Mouse (Mus musculus) midbrain, embryonic 15.5 days (tissue): Measurements from ENCODE around the gene Wap. TPM values are rescaled to one million over a fixed set of nuclear protein-coding genes. Genes with fewer than 3 reads are reported as not detected.

Experiments
- ATAC-seq: fragments of 200-750 bp; cut with Nextera tagmentation; replicated peaks from 2 replicates; pipeline ENCODE4 v1.8.0; 2017; ENCODE audit warnings: moderate TSS enrichment
- H3K27ac ChIP-seq: fragments of 300-500 bp; sonication (generic); 2 replicates; pipeline ENCODE4 v1.5.1; 2015; ENCODE audit warnings: mild to moderate bottlenecking, inconsistent platforms
- H3K27me3 ChIP-seq: fragments of 300-500 bp; sonication (generic); replicated peaks from 2 replicates; pipeline ENCODE4 v1.6.1; 2015; ENCODE audit warnings: inconsistent platforms
- H3K36me3 ChIP-seq: fragments of 300-500 bp; sonication (generic); replicated peaks from 2 replicates; pipeline ENCODE4 v1.6.1; 2015; ENCODE audit warnings: inconsistent platforms
- H3K4me1 ChIP-seq: fragments of 300-500 bp; sonication (generic); 2 replicates; pipeline ENCODE4 v1.6.1; 2015; ENCODE audit warnings: inconsistent platforms
- H3K4me2 ChIP-seq: fragments of 300-500 bp; sonication (generic); 2 replicates; pipeline ENCODE4 v1.6.1; 2015; ENCODE audit warnings: inconsistent platforms, mild to moderate bottlenecking, moderate library complexity
- H3K4me3 ChIP-seq: fragments of 300-500 bp; sonication (generic); 2 replicates; pipeline ENCODE4 v1.5.1; 2015; ENCODE audit warnings: mild to moderate bottlenecking, inconsistent platforms
- H3K9ac ChIP-seq: fragments of 300-500 bp; sonication (generic); 2 replicates; pipeline ENCODE4 v1.6.1; 2015; ENCODE audit warnings: mild to moderate bottlenecking, inconsistent platforms
- H3K9me3 ChIP-seq: fragments of 300-500 bp; sonication (generic); 2 replicates; pipeline ENCODE4 v1.6.1; 2016; ENCODE audit warnings: inconsistent platforms
- WGBS: fragments of 180-500 bp; shearing (Covaris S2); methylation state at CpG from one replicate; pipeline ENCODE4 v1.1.7; 2015; ENCODE audit warnings: mixed read lengths; 5-methylcytosine and 5-hydroxymethylcytosine counted together
- polyA plus RNA-seq: library from polyadenylated mRNA; unstranded; fragments of >200 nt; fragmentation: Nextera tagmentation; extraction: Ambion mirVana; gene quantifications from 2 replicates; pipeline ENCODE4 v1.2.1, GENCODE M21; 2015

The Wap gene
- polyA plus RNA-seq, 1 experiment from 2014 or later = not detected

DNA sequence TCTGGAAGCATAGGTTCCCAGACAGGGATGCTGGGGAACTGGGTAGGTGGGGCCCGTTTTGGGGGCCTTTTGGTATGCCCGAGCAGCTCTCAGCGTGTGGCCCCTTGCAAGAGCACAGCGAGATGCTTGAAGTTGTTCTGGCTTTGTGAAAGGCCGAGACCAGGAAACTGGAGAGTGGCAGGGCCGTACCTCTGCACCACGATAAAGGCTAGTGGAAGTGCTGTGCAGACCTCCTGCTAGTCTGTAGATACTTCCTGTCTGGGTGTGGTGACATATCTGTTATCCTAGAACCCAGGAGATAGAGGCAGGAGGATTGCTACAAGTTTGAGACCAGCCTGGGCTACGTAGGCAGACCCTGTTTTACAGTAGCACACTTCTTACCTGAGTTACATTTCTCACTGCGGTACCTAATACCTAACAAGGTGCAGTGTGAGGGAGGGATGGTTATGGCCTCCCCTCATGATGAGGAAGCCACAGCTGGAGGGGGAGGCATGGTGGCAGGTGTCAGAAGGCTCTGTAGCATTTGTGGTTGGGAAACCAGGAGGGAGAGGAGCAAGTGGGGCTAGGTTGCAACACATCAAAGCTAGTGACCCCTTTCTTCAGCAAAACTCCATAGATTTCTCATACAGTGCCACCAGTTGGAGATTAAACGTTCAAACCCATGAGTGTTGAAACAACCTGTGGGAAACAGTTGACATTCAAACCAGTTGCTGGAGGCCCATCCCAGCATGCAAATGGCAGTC is 47.3 kb downstream of the Wap start:
- no peak for ATAC-seq
- Histone ChIP-seq H3K27me3 (no peaks in the 10 kb centered on the region), H3K9ac (no peak overlapping the region), H3K27ac (no peak overlapping the region), H3K4me3 (no peak overlapping the region), H3K9me3 (no peaks in the 10 kb centered on the region), H3K4me1 (no peaks in the 10 kb centered on the region), H3K36me3 (peaks cover 8% of the 10 kb centered on the region), H3K4me2 (no peak overlapping the region)
- WGBS = 83% methylated on average over 10 of the region's 10 CpGs

DNA sequence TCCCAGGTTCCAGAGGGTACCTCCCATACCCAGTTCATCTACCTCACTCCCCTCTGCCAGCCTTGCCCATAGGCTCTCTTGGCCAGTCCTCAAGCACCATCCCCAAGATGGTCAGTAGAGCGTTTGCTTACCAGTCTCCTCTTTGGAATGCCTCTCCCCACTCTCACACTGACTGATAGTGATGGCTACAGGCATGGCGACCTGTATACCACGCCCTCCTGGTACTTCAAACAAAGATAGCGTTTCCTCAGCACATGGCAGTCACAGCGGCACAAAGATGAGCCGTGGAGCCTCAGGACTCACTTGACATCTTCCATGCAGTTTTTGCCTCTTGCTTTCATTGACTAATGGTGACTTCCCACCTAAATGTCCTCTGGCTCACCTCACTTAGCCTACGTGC is 48.6 kb downstream of the Wap start:
- no peaks in the 10 kb centered on the region for H3K4me1 ChIP-seq
- no peaks in the 10 kb centered on the region for H3K27me3 ChIP-seq
- H3K9ac ChIP-seq = no peak overlapping the region
- no peak overlapping the region for H3K27ac ChIP-seq
- 93% methylated on average over 7 of the region's 7 CpGs for WGBS
- H3K36me3 ChIP-seq = peaks cover 8% of the 10 kb centered on the region
- H3K9me3 ChIP-seq = no peaks in the 10 kb centered on the region
- no peak for ATAC-seq
- H3K4me2 ChIP-seq = no peak overlapping the region
- H3K4me3 ChIP-seq = no peak overlapping the region

DNA sequence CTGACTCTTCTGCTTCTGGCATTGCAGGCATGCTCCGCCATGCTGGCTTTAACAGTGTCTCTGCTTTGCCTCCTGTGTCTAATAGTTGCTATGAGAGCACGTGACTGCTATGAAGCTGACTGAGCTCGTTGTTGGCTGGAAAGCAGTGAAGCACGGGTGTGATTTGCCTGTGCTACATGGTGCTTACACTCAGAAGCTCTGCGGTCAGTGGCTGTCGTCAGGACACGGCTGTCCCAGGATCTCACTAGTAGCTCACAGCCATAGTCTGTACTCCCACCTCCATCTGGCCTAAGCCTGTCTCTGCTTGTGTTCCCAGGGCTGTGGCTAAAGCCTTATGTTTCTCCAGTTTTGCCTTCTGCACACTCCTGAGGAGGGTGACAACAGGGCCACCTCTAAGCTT is 50.1 kb downstream of the Wap start:
- WGBS = 93% methylated on average over 7 of the region's 7 CpGs
- no peaks in the 10 kb centered on the region for H3K4me1 ChIP-seq
- no peak overlapping the region for H3K4me2 ChIP-seq
- no peak overlapping the region for H3K9ac ChIP-seq
- no peaks in the 10 kb centered on the region for H3K27me3 ChIP-seq
- H3K9me3 ChIP-seq = no peaks in the 10 kb centered on the region
- ATAC-seq = no peak
- H3K4me3 ChIP-seq = no peak overlapping the region
- H3K36me3 ChIP-seq = peaks cover 8% of the 10 kb centered on the region
- no peak overlapping the region for H3K27ac ChIP-seq

DNA sequence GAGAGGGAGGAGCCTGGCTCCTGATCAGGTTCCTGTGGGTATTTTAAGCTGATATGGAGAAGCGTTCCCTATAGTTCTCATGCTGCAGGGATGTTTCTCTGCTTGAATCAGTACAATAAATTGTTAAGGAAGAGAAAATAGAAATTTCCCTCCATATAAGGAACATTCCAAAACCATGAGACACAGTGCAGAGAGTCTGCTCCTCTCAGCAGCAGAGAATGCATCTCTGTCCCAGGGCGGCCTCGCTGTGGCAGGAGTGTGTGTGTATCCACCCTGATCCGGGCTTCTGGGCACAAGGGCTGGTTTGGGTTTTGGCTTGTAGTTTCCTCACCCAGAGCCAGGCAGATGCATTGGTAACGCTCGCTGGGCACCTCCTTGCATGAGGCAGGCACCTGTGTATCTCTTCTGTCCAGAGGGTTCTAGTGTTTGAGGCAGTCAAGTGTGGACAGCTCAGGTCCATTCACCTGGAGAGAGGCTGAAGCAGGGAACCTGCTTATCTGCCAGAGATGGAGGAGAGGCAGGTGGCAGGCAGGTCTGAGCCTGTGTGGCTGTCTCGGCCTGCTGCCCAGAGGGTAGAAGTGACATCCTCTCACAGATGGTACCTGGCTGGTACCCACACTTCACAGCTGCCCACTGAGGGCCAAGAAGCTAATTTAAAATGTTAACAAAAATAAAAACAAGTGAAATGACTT is 51.0 kb downstream of the Wap start:
- Histone ChIP-seq H3K27ac (no peak overlapping the region), H3K27me3 (no peaks in the 10 kb centered on the region), H3K4me3 (no peak overlapping the region), H3K9ac (no peak overlapping the region), H3K4me1 (no peaks in the 10 kb centered on the region), H3K4me2 (no peak overlapping the region), H3K36me3 (no peaks in the 10 kb centered on the region; the same call in 1 of the 2 replicates), H3K9me3 (no peaks in the 10 kb centered on the region)
- no peak for ATAC-seq
- 96% methylated on average over 7 of the region's 7 CpGs for WGBS

DNA sequence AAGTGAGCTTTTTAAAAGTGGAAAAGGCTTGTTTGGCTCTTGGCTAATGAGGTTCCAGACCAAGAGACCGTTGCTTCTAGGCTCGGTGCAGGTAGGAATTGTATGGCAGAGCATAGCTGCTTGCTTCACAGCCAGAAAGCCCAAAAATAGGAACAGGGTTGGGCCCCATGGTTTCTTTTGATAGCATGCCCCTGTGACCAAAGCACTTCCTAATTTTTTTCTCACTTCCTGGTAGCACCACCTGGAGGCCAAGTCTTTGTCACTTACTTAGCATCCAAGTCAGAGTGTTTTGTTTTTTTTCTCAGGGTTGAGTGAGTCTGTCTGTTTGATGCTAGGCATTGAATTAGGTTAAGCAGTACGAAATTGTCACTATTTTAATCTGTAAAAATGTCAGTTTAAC is 51.8 kb downstream of the Wap start:
- ATAC-seq = no peak
- 94% methylated on average over 3 of the region's 3 CpGs for WGBS
- Histone ChIP-seq H3K27ac (no peak overlapping the region), H3K27me3 (no peaks in the 10 kb centered on the region), H3K4me1 (no peaks in the 10 kb centered on the region), H3K36me3 (no peaks in the 10 kb centered on the region; the same call in 1 of the 2 replicates), H3K9ac (no peak overlapping the region), H3K9me3 (no peaks in the 10 kb centered on the region), H3K4me2 (no peak overlapping the region), H3K4me3 (no peak overlapping the region)

DNA sequence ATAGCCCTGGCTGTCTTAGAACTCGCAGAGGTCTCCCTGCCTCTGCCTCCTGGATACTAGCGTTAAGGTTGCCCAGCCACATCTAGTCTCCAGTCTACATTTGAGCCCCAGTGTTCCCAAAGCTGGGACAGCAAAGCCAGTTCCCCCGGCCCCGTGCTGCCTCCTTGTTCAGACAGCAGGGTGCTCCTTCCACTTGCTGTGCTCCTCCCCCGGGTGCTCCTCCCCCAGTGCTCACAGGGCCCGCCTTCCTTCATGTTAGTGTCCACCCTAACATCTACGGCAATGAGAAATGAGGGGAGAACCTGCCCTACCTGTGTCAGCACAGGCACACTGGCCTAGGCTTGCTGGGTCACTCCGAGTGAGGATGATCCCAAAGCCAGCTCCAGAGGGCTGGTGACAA is 52.7 kb downstream of the Wap start:
- no peak overlapping the region for H3K9ac ChIP-seq
- no peak for ATAC-seq

More for the DNA sequence above, 52.7 kb downstream of the Wap start:
- WGBS = 93% methylated on average over 8 of the region's 8 CpGs
- H3K27me3 ChIP-seq = no peaks in the 10 kb centered on the region
- no peak overlapping the region for H3K27ac ChIP-seq
- H3K9me3 ChIP-seq = no peaks in the 10 kb centered on the region
- no peaks in the 10 kb centered on the region for H3K4me1 ChIP-seq
- no peaks in the 10 kb centered on the region; the same call in 1 of the 2 replicates for H3K36me3 ChIP-seq
- H3K4me3 ChIP-seq = no peak overlapping the region
- H3K4me2 ChIP-seq = no peak overlapping the region

Other genes with a start within 250 kb of the Wap start
- gene Zmiz2, start 249.6 kb downstream of the Wap start, polyA plus RNA-seq = 39.0 and 41.0 TPM in 2 replicates
- 3,416 and 3,418 TPM in 2 replicates for gene Ppia, start 223.2 kb downstream of the Wap start, polyA plus RNA-seq
- 250 and 290 TPM in 2 replicates for gene H2afv, start 194.2 kb downstream of the Wap start, polyA plus RNA-seq
- gene Purb, start 162.7 kb downstream of the Wap start, polyA plus RNA-seq = 11.3 and 11.4 TPM in 2 replicates
- gene Myo1g, start 117.7 kb downstream of the Wap start, polyA plus RNA-seq = 0.23 and 0.54 TPM in 2 replicates
- gene Ccm2, start 91.8 kb downstream of the Wap start, polyA plus RNA-seq = 90.5 and 96.6 TPM in 2 replicates
- 103 and 106 TPM in 2 replicates for gene Nacad, start 32.6 kb downstream of the Wap start, polyA plus RNA-seq
- gene Tbrg4, start 12.6 kb downstream of the Wap start, polyA plus RNA-seq = 33.3 TPM in 2 replicates
- 10.2 and 12.0 TPM in 2 replicates for gene Ramp3, start 19.9 kb upstream of the Wap start, polyA plus RNA-seq
- not detected in 2 replicates for gene Gm11983, start 199.0 kb upstream of the Wap start, polyA plus RNA-seq